Mouse (Mus musculus) monocyte, adult 5-6 weeks (primary cell): ENCODE data around the gene Prss33. TPM values are rescaled to one million over a fixed set of nuclear protein-coding genes. Genes with fewer than 3 reads are reported as not detected.
"Not testable (repeated sequence)": the region's sequence is repeated elsewhere in the genome, so short reads cannot be mapped to it uniquely, and the experiment has no call there.

Experiments used
- ATAC-seq: fragments of 153-309, 156-312 bp; replicated peaks from 2 replicates; pipeline ENCODE4 v1.8.0; 2017; ENCODE audit warnings: mild to moderate bottlenecking; ENCODE audit not compliant: low TSS enrichment, insufficient number of reproducible peaks, severe bottlenecking, poor library complexity, low FRiP score
- total RNA-seq: library from RNA; stranded (forward); fragments of 200-1000, 200-491, 200-594 nt; gene quantifications from 3 replicates; pipeline ENCODE4 v1.2.3, GENCODE M21; 2017

Gene Prss33
- total RNA-seq = not detected in 3 replicates

- no peak for ATAC-seq
Observed at GRCm38 (mm10) chr17:23836006-23836575, at the start of gene Prss33. Prss33 (minus strand) TSS chr17:23836056.

DNA sequence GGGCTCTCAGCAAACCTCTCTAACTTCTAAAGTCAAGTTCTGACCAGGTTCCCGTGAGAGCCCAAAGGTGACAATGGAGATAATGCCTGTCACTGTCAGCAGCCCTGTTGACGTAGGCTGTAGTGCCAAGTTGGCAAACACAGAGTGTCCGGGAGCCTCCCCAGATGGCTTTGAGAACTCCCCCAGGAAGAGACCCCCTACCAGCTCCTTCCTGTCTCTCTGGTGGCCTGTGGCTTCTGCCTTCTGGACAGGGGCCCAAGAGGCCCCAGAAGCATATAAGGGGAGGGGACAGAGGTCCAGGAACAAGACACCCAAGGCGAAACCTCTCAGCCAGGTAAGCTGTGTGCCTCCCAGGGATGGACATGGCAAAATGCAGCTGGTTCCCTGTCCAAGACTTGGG, 44.7 kb upstream of the Prss33 start, which contains the start of the genes Dcpp1 and Dcpp2:
Gene Dcpp1, plus strand, starts transcription at position 301 of the 400 bp plus-strand sequence.
Gene Dcpp2, plus strand, starts transcription at position 305 of the 400 bp plus-strand sequence.
- not testable (repeated sequence) for ATAC-seq

DNA sequence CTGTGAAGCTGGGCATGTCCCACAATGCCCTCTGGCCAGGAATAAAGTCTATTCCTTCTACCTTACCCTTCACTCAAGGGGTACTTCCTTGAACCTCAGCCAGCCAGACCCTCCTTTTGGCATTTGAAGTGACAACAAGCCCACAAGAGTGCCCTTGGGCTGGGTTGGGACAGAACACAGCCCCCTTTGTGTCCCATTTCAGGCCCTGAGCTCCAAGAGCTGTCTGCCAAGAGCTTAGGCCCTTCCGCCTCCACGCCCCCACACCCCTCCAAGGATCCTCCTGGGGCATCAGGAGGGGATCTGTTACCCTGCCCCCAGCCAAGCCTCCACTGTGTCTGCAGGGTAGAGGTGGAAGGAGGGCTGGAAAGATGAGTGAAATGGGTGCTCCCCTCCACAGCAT, 41.3 kb upstream of the Prss33 start:
- ATAC-seq = no peak

DNA sequence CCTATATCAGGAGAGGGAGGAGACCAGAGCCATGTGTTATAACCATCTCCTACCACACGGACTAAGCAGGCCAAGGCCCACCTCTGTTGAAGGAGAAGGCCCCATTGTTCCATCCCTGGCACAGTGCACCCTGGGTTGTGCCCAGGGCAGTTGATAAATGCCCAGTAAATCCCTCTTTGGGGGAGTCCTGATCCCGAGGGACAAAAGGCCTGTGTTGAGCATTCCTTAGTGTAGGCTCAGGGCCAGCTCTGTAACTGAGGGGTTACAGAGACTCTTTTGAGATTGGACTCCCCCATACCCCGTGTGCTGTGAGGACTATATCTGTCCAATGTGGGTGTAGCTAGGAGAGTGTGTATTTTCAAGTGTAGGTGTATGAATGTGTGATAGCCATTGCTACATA, 40.9 kb upstream of the Prss33 start:
- no peak for ATAC-seq

DNA sequence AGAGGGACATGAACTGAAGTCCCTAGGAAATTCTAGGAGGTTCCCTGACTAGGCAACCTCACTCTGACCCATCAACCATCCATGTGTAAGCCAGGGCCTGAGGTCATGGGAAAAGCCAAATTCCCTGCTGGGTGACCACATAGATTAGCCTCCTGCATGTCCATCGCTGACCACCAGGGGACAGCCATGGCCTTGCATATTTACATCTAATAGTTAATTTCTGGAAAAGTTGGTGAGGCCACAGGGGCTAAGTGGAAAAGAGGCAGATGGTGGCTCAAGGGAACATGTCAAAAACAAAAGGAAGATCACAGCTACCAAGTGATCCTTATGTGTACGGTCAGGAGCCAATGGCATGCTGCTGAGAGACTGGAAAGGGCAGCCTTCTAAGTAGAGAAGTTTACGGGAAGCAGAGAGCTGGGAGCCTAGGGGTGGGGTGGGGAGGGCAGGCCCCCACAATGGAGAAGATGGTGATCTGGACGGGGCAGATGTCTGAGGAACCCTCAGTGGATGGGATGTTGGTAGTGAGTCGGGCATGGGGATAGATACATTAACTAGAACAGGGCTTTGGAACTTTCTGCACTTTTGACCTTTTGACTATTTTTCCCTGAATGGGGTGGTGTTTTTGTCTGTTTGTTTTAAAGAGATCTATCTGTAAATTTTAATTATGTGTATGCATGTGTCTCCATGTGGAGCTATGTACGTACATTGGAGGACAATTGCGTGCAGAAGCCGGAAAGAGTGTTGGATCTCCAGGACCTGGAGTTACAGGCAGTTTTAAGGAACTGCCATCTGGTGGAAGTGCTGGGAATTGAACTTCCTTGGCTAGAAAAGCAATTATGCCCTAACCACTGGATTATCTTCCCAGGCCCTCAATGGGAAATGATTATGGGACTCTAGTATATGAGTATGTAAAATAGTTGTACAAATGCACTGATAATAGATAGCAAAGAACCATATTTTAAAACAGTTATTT, 38.3 kb upstream of the Prss33 start:
- ATAC-seq = peak; percentile 54; the same call in 1 of the 2 replicates

- peak; percentile 45; the same call in 1 of the 2 replicates for ATAC-seq
Observed at GRCm38 (mm10) chr17:23868513-23868912, 32.7 kb upstream of the Prss33 start.

DNA sequence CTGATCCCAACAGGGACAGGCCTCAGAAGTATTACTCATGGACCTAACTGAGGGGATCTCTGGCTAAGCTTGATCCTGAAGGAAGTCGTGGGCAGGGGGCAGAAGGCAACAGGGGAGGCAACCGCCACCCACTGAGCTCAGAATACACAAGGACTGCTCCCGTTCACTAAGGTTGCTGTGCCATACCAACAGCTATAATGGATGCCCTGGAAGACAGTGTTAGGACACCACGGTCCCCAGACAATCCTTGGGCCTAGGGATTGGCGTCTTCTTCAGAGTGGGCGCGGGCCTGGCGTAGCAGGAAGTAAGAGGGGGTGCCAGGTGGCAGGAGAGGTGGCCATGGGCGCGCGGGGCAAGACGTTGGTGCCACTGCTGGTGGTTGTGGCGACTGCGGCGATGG, 31.9 kb upstream of the Prss33 start, which contains the start of gene Prss21:
Gene Prss21, plus strand, starts transcription at position 301 of the 400 bp plus-strand sequence.
- ATAC-seq = no peak

DNA sequence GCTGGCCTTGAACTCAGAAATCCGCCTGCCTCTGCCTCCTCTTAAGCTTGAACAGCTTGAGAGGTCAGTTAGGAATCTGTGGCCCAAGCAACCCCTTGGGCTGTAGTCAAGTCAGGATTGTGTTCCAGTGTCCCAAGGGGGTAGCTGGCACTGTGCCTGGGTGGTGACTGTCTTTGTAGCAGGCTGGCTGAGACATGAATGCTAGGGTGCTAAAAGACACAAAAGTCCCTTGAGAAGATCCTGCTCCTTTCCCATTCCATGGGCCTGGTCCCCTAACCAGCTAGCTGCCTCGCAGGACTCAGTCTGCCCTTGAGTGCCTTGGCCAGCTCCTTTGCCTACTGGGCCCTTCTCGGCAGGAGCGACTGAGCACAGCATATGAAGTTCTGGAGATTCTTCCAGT, 27.1 kb upstream of the Prss33 start:
- ATAC-seq = no peak

GRCm38 (mm10) chr17:23857913-23858312, 22.1 kb upstream of the Prss33 start:
- ATAC-seq = no peak

DNA sequence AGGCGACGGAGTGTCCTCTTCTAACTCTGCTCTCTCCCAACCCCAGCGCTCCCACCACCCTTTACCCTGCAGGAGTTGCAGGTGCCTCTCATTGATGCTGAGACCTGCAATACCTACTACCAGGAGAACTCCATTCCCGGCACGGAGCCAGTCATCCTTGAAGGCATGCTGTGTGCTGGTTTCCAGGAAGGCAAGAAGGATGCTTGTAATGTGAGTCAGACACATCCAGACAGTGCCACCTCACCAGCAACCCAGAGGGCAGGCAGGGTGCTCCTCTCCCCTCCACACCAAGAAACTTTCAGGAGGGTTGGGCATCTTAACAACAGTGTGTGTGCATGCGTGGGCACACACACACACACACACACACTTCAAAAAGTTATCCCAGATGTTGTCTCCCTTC, 21.3 kb upstream of the Prss33 start:
- no peak for ATAC-seq

DNA sequence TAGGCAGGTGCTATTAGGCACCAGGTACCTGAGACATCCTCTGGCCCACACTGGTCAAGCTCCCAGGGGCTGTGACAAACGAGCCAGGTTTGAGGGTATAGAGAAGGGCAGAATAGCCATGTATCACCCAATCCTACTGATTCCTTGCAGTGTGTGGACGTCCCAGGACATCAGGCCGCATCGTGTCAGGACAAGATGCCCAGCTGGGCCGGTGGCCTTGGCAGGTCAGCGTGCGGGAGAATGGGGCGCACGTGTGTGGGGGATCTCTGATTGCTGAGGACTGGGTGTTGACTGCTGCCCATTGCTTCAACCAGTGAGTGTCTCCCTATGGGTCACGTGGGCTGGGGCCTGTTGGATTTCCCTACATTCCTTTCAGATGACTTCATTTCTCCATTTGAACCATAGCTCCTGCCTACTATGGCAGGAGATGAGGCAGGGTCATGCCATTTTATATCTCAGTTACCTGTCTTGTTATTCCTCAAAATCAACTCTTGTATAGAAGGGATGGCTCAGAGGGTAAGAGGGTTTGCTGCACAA, 18.4 kb upstream of the Prss33 start:
- ATAC-seq = no peak

- 0 out of 2 replicates have a peak, but pooled peaks have one; percentile 41 for ATAC-seq
Observed at GRCm38 (mm10) chr17:23853292-23853691, 17.4 kb upstream of the Prss33 start.

GRCm38 (mm10) chr17:23850853-23851749, 15.2 kb upstream of the Prss33 start:
- no peak; the same call in 1 of the 2 replicates for ATAC-seq

GRCm38 (mm10) chr17:23850028-23850427, 14.2 kb upstream of the Prss33 start:
- no peak for ATAC-seq

- peak; percentile 43; the same call in 1 of the 2 replicates for ATAC-seq
Observed at GRCm38 (mm10) chr17:23843812-23844273, 8.0 kb upstream of the Prss33 start, which contains the start of the genes Prss32 and Prss41. Prss32 (plus strand) TSS chr17:23843855. Prss41 (minus strand) TSS chr17:23844172.

- ATAC-seq = no peak
Observed at GRCm38 (mm10) chr17:23843141-23843811, 7.4 kb upstream of the Prss33 start.

DNA sequence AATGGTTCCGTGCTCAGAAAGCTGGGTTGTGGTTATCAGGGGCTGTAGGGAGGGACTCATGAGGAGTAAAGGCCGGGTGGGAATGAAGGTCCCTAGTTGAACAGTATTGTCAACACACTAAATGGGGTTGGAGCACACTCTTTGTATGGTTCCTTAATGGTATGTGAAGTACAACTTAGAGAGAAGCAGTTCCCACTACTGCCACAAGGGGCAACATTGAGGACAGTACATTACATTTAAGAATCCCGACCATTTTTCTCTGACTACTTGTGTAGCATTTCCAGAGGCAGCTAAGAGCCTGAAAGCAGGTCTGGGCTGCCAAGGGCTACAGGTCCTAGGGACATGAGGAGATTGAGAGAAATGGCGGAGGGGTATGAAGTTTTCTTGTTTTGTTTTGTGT, 5.3 kb upstream of the Prss33 start:
- peak; percentile 71 for ATAC-seq

DNA sequence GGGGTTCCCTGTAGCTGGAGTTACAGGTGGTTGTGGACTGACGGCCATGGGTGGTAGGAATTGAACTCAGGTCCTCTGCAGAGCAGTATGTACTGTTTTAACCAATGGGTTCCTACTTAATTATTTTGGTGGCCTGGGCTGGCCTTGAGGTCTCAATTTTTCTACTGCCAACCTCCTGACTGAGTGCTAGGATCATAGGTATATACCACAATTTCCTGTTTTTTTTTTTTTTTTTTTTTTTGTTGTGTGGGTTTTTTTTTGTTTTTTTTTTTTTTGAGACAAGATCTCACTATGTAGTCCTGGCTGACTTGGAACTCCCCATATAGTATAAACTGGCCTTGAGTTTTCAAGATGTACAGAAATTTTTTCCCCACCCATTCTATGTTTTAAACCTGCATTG, 4.7 kb downstream of the Prss33 start:
- no peak for ATAC-seq
